Mouse (Mus musculus): ENCODE measurements around the gene Myl12a. TPM values are rescaled to one million over a fixed set of nuclear protein-coding genes. Genes with fewer than 3 reads are reported as not detected.

The Myl12a gene
- polyA plus RNA-seq, 1 experiment from 2014 or later = 125 TPM

DNA sequence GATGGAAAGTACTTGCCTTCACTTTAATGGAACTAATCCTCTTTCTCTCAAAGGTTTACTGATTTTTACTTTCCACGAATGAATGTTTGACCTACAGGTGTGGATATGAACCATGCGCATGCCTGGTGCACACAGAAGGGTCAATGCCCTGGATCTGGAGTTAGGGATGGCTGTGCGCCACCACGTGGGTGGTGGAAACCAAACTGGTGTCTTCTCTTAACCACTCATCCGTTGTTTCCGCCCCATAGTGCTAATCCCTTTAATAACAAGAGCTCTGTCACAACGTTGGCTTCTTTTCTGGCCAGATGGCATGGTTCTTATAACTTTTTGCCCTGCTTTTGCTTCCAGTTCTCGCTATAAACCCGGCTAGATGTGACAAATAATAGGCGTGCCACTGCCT, 51.4 kb downstream of the Myl12a start:
- H3K9ac ChIP-seq (replicated peaks) = no peak overlapping the region
- no peaks in the 10 kb centered on the region for H3K27me3 ChIP-seq
- ATAC-seq (replicated peaks) = no peak
- H3K27ac ChIP-seq (replicated peaks) = no peak overlapping the region
- no peak overlapping the region for H3K4me2 ChIP-seq (replicated peaks)
- H3K4me1 ChIP-seq = no peaks in the 10 kb centered on the region
- WGBS = 70% methylated on average over 10 of the region's 10 CpGs
- H3K9me3 ChIP-seq = no peaks in the 10 kb centered on the region
- no peak overlapping the region for H3K4me3 ChIP-seq
- no peaks in the 10 kb centered on the region for H3K36me3 ChIP-seq

- 82% methylated on average over 7 of the region's 7 CpGs for WGBS
- no peaks in the 10 kb centered on the region for H3K4me1 ChIP-seq
- no peaks in the 10 kb centered on the region for H3K9me3 ChIP-seq
- no peak overlapping the region for H3K4me3 ChIP-seq
- no peak overlapping the region for H3K9ac ChIP-seq (replicated peaks)
- H3K27ac ChIP-seq (replicated peaks) = no peak overlapping the region
- ATAC-seq (replicated peaks) = no peak
- no peaks in the 10 kb centered on the region for H3K36me3 ChIP-seq
- H3K4me2 ChIP-seq (replicated peaks) = no peak overlapping the region
- H3K27me3 ChIP-seq = no peaks in the 10 kb centered on the region
Measured at GRCm38 (mm10) chr17:70949171-70949570, 53.5 kb downstream of the Myl12a start.

- WGBS = 28% methylated on average over 8 of the region's 8 CpGs
- Histone ChIP-seq H3K27me3 (no peaks in the 10 kb centered on the region), H3K9ac (replicated peaks) (no peak overlapping the region)
Measured at GRCm38 (mm10) chr17:70948721-70949120, 54.0 kb downstream of the Myl12a start.

DNA sequence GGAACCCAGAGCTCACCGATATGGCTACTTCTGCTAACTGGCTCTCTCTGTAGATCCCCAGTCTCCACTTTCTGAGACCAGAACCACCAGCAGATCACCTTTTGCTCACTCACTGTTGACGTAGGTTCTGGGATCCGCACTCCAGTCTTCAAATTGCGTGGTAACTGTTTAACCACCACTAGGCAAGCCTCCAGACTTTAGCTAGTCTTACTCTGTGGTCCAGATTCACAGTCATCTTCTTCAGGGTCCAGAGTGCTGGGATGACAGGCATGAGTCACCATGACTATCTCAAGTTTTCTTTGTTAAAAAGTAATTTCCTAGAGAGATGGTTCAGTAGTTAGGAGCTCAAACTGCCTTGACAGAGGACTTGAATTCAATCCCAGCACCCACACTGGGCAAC, 58.9 kb downstream of the Myl12a start:
- Histone ChIP-seq H3K27ac (replicated peaks) (no peak overlapping the region), H3K4me2 (replicated peaks) (no peak overlapping the region), H3K4me1 (no peaks in the 10 kb centered on the region), H3K27me3 (no peaks in the 10 kb centered on the region), H3K9ac (replicated peaks) (no peak overlapping the region), H3K36me3 (no peaks in the 10 kb centered on the region), H3K4me3 (no peak overlapping the region), H3K9me3 (no peaks in the 10 kb centered on the region)
- WGBS = 92% methylated on average over 4 of the region's 4 CpGs
- ATAC-seq (replicated peaks) = no peak

More at GRCm38 (mm10) chr17:70948721-70949120, 54.0 kb downstream of the Myl12a start:
- Histone ChIP-seq H3K27ac (replicated peaks) (no peak overlapping the region), H3K4me3 (no peak overlapping the region), H3K36me3 (no peaks in the 10 kb centered on the region), H3K4me2 (replicated peaks) (no peak overlapping the region), H3K4me1 (no peaks in the 10 kb centered on the region), H3K9me3 (no peaks in the 10 kb centered on the region)
- no peak for ATAC-seq (replicated peaks)

Other genes starting within 250 kb of the Myl12a start
- gene Tgif1, start 149.3 kb downstream of the Myl12a start, polyA plus RNA-seq (2015; fragmentation: Nextera tagmentation; extraction: Ambion mirVana) = 12.4 and 14.1 TPM in 2 replicates
- gene Myom1, start 245 bp downstream of the Myl12a start, polyA plus RNA-seq (2015; fragmentation: Nextera tagmentation; extraction: Ambion mirVana) = 1.3 and 1.7 TPM in 2 replicates
- 35.9 and 38.4 TPM in 2 replicates for gene Lpin2, start 179.7 kb upstream of the Myl12a start, polyA plus RNA-seq (2015; fragmentation: Nextera tagmentation; extraction: Ambion mirVana)

All from forebrain, embryonic 15.5 days (tissue).